Comparison of ENCODE assay signal across 1 mouse cellular context in genomic region chr11:98586892-98587563, GRCm38 (mm10).
TF ChIP-seq lines count a peak whose summit lies in the region.

Gene Ormdl3 (minus strand): TSS chr11:98587368.

TF ChIP-seq in CH12.LX, 34 proteins besides CTCF, POLR2A, EP300 and RAD21 (continued from another document):
- TF ChIP-seq USF2 (conservative IDR thresholded peaks at IDR 0.05; ENCODE audit: low read depth, low read length): no peak; the same call in 1 of the 2 replicates
- TF ChIP-seq TBP (conservative IDR thresholded peaks at IDR 0.05; ENCODE audit: low read depth, low read length): peak; percentile 75
- no peak for TF ChIP-seq ZNF384 (IDR thresholded peaks at IDR 0.05; ENCODE audit: low read depth, low read length)
- peak; percentile 32 for TF ChIP-seq ETS1 (conservative IDR thresholded peaks at IDR 0.05; ENCODE audit: low read depth, low read length)
- peak; percentile 45; the same call in 1 of the 2 replicates for TF ChIP-seq RCOR1 (conservative IDR thresholded peaks at IDR 0.05; ENCODE audit: low read depth, low read length)
- no peak for TF ChIP-seq E2F4 (IDR thresholded peaks at IDR 0.05; ENCODE audit: insufficient replicate concordance, low read depth, low read length)
- TF ChIP-seq TCF12 (IDR thresholded peaks at IDR 0.05; ENCODE audit: low read depth, low read length): peak; percentile 87
- TF ChIP-seq HCFC1 (IDR thresholded peaks at IDR 0.05; ENCODE audit: low read depth, low read length): peak; percentile 100
- TF ChIP-seq IRF4 (IDR thresholded peaks at IDR 0.05; ENCODE audit: low read depth, low read length): peak; percentile 62
- TF ChIP-seq NRF1 (IDR thresholded peaks at IDR 0.05; ENCODE audit: low read depth, low read length): no peak; the same call in 1 of the 2 replicates
- no peak; the same call in 1 of the 2 replicates for TF ChIP-seq ZKSCAN1 (IDR thresholded peaks at IDR 0.05; ENCODE audit: borderline replicate concordance, low read depth, low read length)
- no peak for TF ChIP-seq JUND (conservative IDR thresholded peaks at IDR 0.05; ENCODE audit: low read depth, low read length)
- peak; percentile 78 for TF ChIP-seq NELFE (IDR thresholded peaks at IDR 0.05; ENCODE audit: low read depth, low read length)
- no peak for TF ChIP-seq UBTF (IDR thresholded peaks at IDR 0.05; ENCODE audit: low read depth, low read length)
- no peak for TF ChIP-seq ZC3H11A (IDR thresholded peaks at IDR 0.05; ENCODE audit: low read depth, low read length)
- no peak for TF ChIP-seq MAFK (IDR thresholded peaks at IDR 0.05; ENCODE audit: insufficient replicate concordance, low read length)
- TF ChIP-seq KAT2A (IDR thresholded peaks at IDR 0.05; ENCODE audit: insufficient replicate concordance, low read length): peak; percentile 99
- TF ChIP-seq MAX (IDR thresholded peaks at IDR 0.05; ENCODE audit: low read length): peak; percentile 44
- TF ChIP-seq SIN3A (IDR thresholded peaks at IDR 0.05; ENCODE audit: low read length): peak; percentile 99
- TF ChIP-seq BHLHE40 (IDR thresholded peaks at IDR 0.05; ENCODE audit: low read depth, low read length): peak; percentile 57
- peak; percentile 48 for TF ChIP-seq USF1 (IDR thresholded peaks at IDR 0.05; ENCODE audit: low read depth, low read length)
- TF ChIP-seq ZMIZ1 (IDR thresholded peaks at IDR 0.05; ENCODE audit: low read depth, low read length): peak; percentile 80; the same call in 1 of the 2 replicates
- peak; percentile 79; the same call in 1 of the 2 replicates for TF ChIP-seq MEF2A (IDR thresholded peaks at IDR 0.05; ENCODE audit: borderline replicate concordance, low read depth, low read length)
